Mouse (Mus musculus) left cerebral cortex, adult 8-10 months (tissue): Measurements from ENCODE around the gene Synrg. TPM values are rescaled to one million over a fixed set of nuclear protein-coding genes. Genes with fewer than 3 reads are reported as not detected.

Experiments
- DNase-seq, 2 experiments: peaks; one replicate each; pipeline ENCODE4 v3.0.0; 2022; ENCODE audit warnings: low spot score in 2 of 2
- total RNA-seq, 4 experiments: library from RNA; stranded (reverse); gene quantifications; 2 replicates each; pipeline ENCODE4 v1.2.4; 2022

Synrg gene
- total RNA-seq, 4 experiments from 2014 or later = 60.6 to 72.7 (median 67.4) TPM

- no peak for DNase-seq
Observed at GRCm38 (mm10) chr11:84040621-84041020, 76.4 kb downstream of the Synrg start.

DNA sequence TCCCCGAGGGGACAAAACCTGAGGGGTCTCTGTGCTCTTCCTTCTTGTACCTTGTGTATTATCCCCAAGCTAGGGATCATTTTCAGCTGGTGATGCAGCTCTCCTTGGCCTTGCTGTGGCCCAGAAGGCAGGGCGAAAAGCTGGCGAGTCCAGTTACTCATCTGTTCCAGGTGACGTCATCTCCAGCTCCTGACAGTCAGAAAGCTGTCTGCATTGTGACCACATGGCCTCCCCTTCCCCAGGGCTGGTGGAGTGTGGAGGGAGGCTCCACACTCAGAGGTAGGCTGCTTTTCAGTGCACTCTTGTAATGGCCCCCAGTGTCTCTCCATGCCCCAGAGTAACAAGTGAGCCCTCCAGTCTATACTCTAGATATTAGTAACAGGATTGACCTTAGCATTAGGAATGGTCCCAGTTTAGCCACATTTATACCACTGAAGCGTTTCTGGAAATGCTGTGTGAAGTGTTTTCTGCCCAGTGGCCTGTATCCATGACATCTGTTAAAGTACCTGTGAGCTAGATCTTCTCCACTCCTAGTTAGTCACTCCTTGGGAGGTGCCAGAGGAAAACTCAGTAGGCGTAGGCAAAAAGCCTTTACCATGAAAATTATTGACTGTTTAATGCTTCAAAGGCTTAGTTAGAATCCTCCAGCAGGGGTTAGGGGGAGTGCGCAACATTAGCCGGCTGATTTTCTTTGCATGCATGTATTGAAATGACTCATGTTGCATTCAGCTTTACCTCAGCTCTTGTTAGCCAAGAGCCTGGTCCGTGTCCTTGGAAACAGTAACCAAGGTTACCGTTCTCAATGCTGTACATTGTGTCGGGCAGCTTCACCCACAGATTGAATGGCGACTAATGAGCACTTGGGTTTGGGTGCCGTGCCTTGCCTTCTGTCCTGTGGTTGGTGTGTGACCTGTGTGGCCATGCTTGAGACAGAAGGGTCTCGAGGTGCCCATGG lies 78.9 kb downstream of the Synrg start:
- peak in 1 of 2 experiments; percentile 80 for DNase-seq

DNA sequence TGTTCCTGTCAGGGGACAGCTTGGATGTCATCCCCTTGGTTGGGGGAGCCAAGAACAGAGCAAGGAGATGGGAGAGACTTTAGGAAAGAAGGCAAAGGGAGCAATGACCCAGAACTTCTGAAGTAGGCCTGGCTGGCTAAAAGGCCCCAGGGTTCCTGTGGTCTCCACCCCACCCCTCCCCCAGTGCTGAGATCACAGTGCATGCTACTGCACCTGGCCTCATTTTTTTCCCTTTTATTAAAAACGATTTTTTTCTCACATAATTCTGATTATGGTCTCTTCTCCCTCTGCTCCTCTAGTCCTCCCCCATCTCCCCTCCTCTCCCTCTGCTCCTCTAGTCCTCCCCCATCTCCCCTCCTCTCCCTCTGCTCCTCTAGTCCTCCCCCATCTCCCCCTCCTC lies 80.8 kb downstream of the Synrg start:
- DNase-seq = no peak

- DNase-seq = no peak
Observed at GRCm38 (mm10) chr11:84047270-84047669, 83.0 kb downstream of the Synrg start.

GRCm38 (mm10) chr11:84048411-84048810 lies 84.2 kb downstream of the Synrg start:
- DNase-seq = peak in 1 of 2 experiments; percentile 39

- DNase-seq = no peak
Observed at GRCm38 (mm10) chr11:84053055-84053454, 88.8 kb downstream of the Synrg start.

DNA sequence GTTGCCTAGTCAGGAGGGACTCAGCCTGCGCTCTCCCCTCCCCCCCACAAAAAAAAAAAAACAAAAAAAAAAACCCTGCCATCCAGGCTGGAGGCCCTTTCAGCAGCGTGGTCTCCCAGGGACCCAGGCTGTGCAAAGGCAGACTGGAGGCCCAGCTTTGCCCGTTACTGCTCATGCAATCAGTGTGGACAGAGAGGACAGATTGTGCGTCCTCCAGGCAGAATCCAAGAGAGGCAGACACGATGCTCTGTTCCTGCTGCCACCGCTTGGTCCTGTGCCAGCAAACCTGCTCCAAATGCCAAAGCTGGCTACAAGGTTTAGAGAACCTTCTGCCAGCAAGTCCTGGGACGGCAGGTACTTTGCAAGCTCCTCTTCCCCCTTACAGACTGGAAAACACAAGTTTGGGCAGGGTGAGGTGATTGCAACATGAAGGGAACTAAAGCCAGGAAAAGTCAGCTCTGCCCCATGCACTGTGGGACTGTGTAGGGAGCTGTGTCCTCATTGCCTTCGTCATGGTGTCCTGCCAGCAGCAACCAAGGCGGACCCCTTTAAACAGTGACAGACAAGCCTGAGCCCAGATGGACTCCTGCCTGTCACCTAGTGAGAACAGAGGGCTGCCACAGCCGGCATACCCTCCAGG lies 89.4 kb downstream of the Synrg start:
- DNase-seq = no peak

DNA sequence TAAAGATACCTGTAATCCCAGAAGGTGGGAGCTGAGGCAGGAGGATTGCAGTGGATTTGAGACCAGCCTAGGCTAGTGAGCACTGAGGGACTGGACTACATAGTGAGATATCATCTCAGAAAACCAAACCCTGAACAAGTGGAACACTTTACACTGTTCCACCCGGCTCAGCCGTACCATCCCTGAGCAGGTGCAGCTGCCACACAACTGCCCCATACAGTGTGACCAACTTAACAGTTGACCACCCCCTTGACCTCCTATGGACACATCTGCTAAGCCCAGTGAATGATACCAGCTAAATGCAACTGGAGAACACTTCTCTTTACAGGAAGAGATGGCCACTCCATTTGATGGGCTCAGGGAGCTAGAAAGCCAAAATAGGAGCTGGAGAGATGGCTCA lies 93.2 kb downstream of the Synrg start:
- DNase-seq = no peak

DNA sequence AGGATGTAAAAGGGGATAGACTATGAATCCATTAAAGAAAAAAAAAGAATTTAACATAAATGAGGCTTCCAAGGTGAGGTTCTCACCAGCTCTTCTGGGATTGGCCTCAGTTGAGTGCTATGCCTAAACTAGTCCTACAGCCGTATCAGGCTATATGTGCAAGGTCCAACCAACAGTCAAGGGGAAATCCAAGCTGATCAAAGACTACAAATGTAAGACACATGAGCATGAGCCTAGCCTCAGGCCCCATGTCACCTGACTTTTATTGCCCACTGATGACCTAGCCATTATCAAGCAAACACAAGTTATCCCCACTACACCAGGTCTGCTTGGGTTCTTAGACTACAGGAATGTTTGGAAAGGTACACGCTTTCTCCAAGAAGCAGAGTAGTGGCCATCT lies 95.6 kb downstream of the Synrg start:
- DNase-seq = no peak

GRCm38 (mm10) chr11:84060635-84061034 lies 96.4 kb downstream of the Synrg start:
- DNase-seq = no peak

- no peak for DNase-seq
Observed at GRCm38 (mm10) chr11:84061881-84062280, 97.7 kb downstream of the Synrg start.

DNA sequence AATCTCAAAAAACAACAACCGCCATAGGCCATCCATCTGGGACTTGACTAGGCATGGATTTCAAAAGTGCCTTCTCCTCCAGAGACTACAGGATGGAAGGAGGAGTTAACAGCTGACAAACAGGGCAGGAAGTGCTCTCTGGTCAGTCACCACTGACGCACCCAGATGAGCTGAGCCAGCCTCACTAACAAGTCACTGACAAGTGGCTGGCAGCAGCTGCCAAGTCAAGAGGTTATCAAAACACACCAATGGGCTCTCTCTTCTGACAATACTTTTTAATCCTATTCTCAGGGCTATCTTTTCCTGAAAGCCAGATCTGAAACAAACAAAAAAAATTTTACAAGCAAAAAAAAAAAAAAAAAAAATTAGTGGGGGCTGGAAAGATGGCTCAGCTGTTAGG lies 98.6 kb downstream of the Synrg start:
- no peak for DNase-seq

DNA sequence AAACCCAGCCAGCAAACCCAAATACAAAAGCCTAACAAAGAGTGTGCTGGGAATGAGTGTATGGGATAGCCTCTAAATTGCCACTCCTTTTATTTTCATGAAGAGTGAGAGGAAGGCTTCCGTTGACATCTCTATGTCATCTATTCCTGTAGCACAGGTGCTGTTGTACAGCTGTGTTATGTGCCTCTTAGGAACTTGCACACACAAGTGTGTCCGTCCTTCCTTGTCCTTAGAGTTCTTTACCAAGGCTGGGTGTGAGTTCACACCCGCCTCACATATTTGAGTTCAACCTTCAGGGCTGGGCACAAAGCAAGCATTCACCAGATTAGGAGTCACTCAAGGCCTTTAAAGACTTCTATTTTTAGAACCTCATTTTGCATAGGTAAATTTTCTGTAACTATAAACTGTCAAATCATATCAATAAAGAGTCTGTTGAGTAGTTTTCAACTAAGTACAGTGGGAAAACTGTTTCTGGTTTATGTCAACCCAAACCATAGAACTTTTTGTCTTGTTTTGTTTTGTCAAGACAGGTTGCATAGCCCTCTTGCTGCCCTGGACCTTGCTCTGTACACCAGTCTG lies 99.5 kb downstream of the Synrg start:
- no peak for DNase-seq

DNA sequence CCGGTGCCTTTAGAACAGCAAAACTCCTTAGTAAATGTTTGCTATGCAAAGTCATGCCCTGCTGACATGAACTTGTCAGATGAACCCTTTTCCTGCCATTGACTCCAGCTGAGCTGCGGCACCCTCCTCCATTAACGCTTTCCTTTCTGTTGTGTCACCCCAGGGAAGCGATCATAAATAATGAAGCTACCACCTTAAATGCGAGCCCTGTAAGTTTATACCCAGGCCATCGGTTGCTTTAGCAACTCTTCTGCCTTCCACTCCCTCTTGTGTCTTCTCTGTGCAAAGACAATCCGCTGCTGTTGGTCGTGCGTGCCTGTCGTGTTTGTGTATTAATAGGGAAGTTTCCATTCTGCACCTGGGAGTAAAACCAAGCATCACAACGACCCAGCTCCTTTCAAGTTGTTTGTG lies 101.8 kb downstream of the Synrg start:
- peak in 1 of 2 experiments; percentile 32 for DNase-seq

- peak; percentile 69 to 77 for DNase-seq
Observed at GRCm38 (mm10) chr11:84066927-84067645, 102.9 kb downstream of the Synrg start.

DNA sequence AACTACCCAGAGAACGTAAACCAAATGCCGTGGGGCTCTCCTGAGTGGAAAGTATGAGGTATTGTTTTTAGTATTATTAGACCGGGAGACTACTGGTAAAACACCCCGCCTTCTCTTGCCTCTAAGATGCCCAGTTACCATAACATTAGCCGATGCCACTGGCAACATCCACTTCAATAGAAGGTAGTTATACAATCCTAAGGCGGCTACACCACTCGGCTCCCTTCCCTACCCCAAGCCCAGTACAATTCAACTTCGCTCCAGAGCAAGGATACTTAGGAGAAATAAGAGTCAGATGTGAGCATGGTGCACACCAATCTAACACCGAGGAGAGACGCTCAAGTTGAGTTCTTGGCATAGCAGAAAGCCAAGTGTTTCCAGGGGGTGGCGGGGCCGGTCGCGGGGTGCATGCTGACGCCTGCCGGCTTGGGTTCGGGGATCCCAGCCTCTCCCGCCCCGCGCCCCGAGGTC lies 103.5 kb downstream of the Synrg start:
- no peak for DNase-seq

DNA sequence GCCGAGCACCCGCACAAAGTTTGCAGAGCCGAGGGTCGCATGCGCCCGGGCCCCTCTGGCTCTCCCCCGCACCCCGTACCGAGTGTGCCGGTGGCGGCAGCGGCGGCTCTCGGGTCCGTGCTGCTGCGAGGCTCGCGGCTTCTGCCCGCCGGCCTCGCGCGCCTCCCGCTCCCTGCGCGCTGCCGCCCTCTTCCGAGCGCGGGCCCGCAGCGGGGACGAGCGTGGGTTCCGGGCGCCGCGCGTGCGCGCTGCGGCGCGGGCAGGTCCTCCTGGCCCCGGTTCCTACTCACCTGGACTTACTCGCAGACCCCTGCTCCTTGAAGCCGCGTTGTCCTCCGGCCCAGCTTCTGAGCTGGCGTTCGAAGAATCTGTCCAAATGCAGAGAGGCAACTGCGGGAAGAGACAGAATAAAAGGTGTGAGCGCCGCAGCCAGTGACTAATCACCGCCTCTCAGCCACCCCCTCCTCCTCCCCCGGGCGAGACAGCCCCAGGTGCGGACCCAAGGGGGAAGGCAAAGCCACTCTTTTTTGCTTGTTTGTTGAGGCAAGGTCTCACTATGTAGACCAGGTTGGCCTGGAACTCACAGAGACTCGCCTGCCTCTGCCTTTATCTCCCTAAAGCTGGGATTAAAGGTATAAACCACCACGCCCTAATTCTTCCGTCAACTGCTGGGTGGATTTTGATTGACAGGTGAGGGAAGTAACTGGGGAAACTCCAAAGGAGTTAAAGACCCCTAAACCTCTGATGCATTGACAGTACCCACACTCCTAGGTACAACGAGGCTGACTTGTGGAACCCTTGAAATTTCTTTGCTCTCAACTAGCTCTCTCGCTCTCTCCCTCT lies 104.2 kb downstream of the Synrg start:
- DNase-seq = no peak

- DNase-seq = no peak
Observed at GRCm38 (mm10) chr11:84069034-84069370, 104.8 kb downstream of the Synrg start, which contains the start of gene Dusp14. Dusp14 (minus strand) TSS chr11:84069261.

- peak in 1 of 2 experiments; percentile 85 for DNase-seq
Observed at GRCm38 (mm10) chr11:84072904-84073651, 108.8 kb downstream of the Synrg start.
